Mouse (Mus musculus): ENCODE measurements around the gene Pcbd2. TPM values are rescaled to one million over a fixed set of nuclear protein-coding genes. Genes with fewer than 3 reads are reported as not detected.

Pcbd2 gene
- total RNA-seq, 2 experiments from 2014 or later: 36.3 to 37.4 TPM

- no peak for DNase-seq
- intact Hi-C loops (cut with DNase I): no loop called here
Observed at GRCm38 (mm10) chr13:55732121-55732520, 5.0 kb downstream of the Pcbd2 start.

DNA sequence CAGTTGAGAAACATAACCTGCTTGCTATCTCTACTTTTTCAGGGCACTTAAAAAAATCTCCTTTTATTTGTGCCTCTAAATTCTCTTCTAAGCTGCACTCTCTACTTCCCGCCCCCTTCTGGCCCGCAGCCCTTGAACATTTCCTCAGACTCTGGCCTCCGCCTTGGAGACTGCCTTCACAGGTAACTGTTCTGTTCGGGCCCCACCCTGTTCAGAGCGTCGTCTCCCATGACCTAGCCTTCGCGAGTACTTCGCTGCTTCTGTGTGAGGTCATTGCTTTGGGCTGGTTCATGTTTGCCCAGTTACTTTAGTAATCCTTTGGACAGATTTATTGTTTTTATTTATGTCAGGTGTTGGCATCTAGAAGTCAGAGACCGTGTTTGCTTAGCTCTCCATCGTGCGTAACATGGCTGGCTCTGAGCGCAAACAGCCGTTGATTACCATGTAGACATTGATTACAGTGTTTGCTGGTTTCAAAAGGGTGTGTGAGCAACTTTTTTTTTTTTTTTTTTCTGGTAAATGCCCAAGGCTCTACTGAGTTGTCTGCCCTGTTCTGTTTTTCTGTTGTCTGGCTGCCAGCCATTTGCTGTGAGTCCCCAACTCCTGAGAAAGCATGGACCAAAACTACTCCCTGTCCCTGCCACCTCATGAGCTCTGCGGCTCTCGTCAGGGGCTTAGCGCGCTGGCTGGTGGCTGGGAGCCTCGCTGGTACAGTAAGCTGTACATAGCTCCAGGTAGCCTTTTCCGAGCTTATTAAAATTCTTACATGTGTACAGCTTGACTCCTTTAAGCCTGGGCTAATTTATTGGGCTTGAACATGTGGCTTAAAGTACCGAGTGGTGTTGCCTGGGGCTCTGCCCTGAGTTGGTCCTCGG, 6.7 kb downstream of the Pcbd2 start:
- intact Hi-C loops (cut with DNase I): no loop called here
- no peak for DNase-seq

DNA sequence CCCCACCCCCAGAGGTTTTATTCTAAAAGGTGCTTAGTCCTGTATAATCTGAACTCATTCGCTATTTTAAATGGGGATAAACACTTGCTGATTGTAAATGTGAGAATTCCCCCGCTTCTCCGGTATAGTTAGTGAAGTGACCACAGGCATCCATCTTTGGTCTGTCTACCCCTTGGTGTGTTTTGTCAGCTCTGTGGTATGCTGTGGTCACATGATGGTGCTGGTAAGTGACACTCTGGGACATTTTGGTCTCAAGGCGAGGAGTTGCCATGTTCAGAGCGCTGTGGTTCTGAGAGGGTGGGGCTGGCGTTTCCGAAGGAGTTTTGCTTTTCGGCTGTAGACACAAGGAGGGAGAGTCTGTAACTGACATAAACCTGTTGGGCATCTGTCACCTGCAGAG, 10.7 kb downstream of the Pcbd2 start:
- no peak for DNase-seq
- intact Hi-C loops (cut with DNase I): loop anchor here (5.0 kb wide), 1 partner anchor 224 kb away; no protein-coding TSS in a partner anchor

GRCm38 (mm10) chr13:55742306-55742705, 15.1 kb downstream of the Pcbd2 start:
- no peak for DNase-seq
- intact Hi-C loops (cut with DNase I): no loop called here

GRCm38 (mm10) chr13:55754380-55754779, 27.2 kb downstream of the Pcbd2 start:
- intact Hi-C loops (cut with DNase I): no loop called here
- no peak for DNase-seq

- intact Hi-C loops (cut with DNase I): no loop called here
- DNase-seq: peak in 1 of 2 experiments; percentile 7
Observed at GRCm38 (mm10) chr13:55756789-55757188, 29.6 kb downstream of the Pcbd2 start.

DNA sequence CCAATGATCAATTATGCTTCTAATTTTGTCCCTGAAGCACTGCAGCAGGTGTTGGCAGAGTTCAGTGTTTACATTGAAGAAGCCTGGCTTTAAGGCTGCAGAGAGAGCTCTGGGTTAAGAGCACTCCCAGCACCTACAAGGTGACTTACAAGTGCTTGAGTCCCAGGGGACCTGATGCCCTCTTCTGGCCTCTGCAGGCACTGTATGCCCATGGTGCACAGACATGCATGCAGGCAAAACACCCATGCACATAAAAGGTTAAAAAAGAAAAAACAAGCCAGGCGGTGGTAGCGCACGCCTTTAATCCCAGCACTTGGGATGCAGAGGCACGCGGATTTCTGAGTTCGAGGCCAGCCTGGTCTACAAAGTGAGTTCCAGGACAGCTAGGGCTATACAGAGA, 30.5 kb downstream of the Pcbd2 start:
- DNase-seq: no peak
- intact Hi-C loops (cut with DNase I): no loop called here

GRCm38 (mm10) chr13:55760576-55760975, 33.4 kb downstream of the Pcbd2 start:
- intact Hi-C loops (cut with DNase I): no loop called here
- DNase-seq: no peak

- intact Hi-C loops (cut with DNase I): no loop called here
- no peak for DNase-seq
Observed at GRCm38 (mm10) chr13:55761486-55761885, 34.3 kb downstream of the Pcbd2 start.

GRCm38 (mm10) chr13:55774352-55774751, 47.2 kb downstream of the Pcbd2 start:
- intact Hi-C loops (cut with DNase I): no loop called here
- no peak for DNase-seq

DNA sequence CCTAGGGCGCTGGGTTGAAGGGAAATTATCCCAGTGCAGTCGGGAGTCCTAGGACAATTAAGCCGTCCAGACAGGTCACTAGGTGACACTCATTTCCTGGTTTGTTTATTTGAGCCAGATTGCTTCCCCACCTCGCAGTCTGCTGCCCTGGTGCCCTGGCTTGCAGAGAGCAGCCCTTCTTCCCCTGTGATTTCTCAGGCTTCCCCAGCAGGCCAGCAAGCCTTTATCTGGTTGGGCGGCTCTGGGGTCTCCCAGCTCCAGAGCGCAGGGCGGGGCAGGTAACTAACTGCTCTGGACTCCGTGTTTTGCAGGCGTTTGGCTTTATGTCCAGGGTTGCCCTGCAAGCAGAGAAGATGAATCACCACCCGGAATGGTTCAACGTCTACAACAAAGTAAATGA, 47.9 kb downstream of the Pcbd2 start:
- intact Hi-C loops (cut with DNase I): no loop called here
- DNase-seq: no peak

GRCm38 (mm10) chr13:55784268-55784667, 57.1 kb downstream of the Pcbd2 start, which contains the start of gene Catsper3:
Catsper3 (plus strand) TSS chr13:55784568.
- intact Hi-C loops (cut with DNase I): no loop called here
- no peak for DNase-seq

DNA sequence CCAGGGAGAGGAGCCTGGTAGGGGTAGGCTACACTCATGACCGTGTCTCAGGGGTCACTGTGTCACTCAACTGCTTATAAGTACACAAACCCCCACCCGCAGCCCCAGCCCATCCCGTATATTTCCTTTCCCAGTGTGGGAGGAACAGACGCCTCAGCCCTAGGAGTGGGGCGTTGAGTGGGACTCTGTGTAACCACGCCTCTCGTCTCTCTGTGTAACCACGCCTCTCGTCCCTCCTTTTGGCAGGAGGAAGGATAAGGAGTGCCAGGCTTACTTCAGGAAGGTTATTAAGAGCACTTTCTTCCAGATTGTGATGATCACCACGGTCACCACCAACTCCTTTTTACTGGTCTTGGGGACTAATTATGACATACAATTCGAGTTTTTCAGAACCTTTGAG, 59.0 kb downstream of the Pcbd2 start:
- intact Hi-C loops (cut with DNase I): no loop called here
- DNase-seq: no peak

GRCm38 (mm10) chr13:55801246-55801645, 74.1 kb downstream of the Pcbd2 start:
- DNase-seq: no peak
- intact Hi-C loops (cut with DNase I): no loop called here

DNA sequence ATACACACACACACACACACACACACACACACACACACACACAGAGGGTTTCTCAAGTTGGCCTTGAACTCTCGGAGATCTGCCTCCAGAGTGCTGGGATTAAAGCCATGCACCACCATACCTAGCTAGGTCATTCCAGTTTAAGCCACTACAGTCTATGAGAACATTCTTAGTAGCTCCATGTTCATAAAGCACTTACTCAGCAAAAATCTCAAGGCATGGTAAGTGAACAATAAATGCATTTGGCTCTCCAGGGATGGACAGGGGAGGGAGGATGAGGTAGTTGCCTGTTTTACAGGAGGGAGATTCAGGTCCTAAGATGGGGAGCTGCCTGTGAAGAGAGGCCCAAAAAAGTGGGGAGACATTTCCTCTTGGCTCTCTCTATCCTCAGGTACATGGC, 76.8 kb downstream of the Pcbd2 start:
- no peak for DNase-seq
- intact Hi-C loops (cut with DNase I): no loop called here

DNA sequence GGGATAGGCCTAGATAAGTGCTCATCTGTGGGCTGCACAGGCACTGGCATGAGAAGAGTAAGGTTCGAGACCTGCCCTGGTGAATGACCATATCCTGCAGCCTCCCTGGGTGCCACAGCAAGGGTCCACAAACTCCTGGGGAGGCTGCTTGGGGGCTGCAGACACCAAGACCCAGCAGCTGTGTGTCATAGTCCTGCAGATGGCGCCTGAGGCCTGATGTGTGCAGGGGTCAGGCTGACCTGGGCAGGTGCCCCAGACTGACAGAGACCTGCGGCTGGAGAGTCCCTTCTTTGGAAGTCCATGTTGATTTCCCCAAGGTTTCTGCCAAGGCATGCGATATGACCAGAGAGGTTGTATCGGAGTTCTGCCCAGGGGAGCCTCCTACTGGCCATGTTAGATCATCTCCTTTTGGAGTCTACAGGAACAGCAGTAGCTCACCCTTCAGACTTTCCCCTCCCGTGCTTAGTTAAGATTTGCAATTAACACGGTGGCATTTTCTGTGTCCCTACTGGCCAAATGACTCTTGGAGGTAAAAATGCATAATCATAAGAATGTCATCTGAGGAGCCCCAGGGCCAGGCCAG, 82.0 kb downstream of the Pcbd2 start:
- intact Hi-C loops (cut with DNase I): no loop called here

GRCm38 (mm10) chr13:55809707-55810106, 82.5 kb downstream of the Pcbd2 start:
- no peak for DNase-seq
- intact Hi-C loops (cut with DNase I): no loop called here

More for the DNA sequence above, 82.0 kb downstream of the Pcbd2 start:
- no peak for DNase-seq

GRCm38 (mm10) chr13:55810947-55811346, 83.8 kb downstream of the Pcbd2 start:
- DNase-seq: no peak
- intact Hi-C loops (cut with DNase I): no loop called here

DNA sequence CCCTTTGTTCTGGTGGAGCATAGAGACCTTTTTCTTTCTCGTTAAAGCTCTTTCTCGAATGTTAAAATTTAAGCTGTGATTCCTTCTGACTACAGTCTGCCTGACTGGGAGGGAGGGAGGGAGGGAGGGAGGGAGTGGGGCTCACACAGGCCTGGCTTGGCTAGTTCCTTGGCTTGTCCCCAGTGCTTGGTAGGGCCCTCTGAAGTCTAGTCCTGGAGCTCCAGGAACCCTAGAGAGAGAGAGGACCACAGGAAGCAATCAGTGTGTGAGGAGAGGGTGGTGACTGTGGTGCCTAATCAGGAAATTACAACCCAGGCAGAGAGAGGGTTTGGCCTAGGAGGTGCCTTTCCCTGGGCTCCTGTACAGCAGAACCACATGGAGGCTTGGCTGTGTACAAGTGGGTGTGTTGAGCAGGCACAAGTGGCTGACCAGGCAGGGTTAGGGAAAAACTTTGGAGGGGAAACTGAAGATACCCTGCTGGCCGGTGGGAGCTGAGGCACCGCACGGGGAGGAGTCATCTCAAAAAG, 86.4 kb downstream of the Pcbd2 start:
- no peak for DNase-seq
- intact Hi-C loops (cut with DNase I): no loop called here

- DNase-seq: no peak
- intact Hi-C loops (cut with DNase I): no loop called here
Observed at GRCm38 (mm10) chr13:55814834-55815233, 87.7 kb downstream of the Pcbd2 start.

DNA sequence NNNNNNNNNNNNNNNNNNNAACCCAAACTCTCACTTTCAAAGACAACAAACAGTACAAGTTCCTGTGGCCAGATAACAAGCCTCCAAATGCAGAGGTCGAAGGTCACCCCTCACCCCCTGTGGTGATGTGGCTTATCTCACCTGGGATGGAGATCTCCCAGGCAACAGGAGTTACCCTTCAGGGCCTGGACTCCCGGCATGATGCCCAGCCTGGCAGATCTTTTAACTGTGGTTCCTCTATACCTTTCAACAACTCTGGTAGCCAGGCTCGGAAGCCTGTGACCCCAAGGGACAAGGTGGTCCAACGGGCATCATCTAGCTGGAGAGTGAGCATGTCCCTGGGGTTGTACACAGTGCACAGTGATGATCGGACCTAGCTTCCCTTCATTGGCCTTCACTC, 95.3 kb downstream of the Pcbd2 start:
- intact Hi-C loops (cut with DNase I): no loop called here
- DNase-seq: no peak
